Mouse (Mus musculus): ENCODE results near the gene Fem1a.

Fem1a gene

DNA sequence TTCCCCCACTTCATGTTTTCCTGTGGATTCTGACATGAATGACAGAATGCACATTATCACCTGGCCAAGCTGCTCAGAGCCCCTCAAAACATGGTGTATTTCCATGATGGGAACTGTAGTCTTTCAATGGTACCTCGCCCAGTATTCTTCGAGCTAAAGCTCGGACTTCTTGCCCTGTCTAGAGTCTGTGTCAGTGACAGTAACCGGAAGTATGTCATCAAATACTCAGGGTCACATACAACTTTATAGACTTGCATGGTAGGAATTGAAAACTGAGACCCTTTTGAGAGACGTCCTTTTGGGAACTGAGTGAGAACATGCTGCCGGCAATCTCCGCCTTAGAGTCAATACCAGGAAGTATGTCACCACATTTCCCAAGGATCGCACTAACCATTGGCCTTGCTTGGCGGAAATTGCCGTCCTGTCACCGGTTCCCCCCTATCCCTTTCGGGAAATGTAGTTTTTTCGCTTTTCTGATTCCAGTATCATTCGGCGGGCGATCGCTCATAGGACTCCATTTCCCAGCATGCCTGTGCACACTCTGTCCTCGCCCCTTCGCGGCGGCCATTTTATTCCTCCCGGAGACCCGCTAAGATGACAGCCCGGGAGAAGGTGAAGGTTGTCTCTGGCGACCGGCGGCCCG, at the start of gene Fem1a:
Gene Fem1a, plus strand, starts transcription at position 572 of the 643 bp plus-strand sequence.
- in situ Hi-C loops (cut with MboI, MseI): no loop called here

DNA sequence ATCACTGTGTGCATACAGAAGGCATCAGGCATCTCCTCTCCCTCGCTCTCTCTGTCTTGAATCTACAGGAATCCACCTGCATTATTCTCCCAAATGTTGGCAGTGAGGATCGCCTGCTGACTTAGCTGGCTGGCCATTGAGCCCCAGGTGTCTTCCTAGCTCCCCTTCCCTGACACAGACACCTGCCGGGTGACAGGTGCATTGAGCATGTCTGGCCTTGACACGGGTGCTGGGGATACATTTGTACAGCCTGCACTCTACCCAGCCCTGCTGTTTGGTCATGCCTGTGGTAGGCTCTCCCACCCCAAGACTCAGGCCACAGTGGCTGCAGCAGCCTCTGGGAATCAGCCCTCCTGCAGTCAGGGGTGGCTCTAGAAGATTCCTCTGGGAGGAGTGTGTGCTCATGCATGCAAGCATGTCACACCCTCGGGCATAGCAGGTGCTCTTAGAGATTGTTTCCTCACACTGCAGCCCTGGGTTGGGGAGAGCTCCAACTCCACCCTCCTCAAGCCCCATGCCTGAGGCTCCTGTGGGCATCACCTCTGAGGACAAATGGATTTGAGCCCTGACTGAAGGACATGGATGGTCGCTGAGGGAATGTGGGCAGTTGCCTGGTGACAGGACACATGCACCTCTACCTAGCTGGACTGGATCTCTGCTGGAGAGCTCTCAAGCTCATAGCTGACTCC, 49.5 kb upstream of the Fem1a start:
- in situ Hi-C loops (cut with MboI, MseI): no loop called here

- in situ Hi-C loops (cut with MboI, MseI): no loop called here
These were observed 48.6 kb upstream of the Fem1a start for GRCm38 (mm10) chr17:56207963-56208530.

DNA sequence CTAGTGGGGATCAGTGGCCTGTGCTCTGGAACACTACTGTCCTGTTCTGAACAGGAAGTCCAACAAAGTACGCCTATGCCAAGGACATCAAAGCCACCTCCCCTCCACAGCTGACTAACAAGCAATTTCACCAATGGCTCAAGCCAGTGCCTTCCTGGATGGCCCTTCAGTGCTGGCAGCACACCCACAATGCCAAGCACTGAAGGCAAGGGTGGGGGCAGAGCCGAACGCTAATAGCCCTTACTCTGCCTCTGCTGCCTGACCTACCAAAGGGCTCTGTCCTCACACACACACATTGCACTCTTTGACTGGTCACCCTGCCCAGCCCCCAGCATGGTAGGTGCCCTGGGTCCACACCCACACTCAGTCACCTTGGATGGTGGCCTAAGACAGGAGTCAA, 47.8 kb upstream of the Fem1a start:
- in situ Hi-C loops (cut with MboI, MseI): no loop called here

GRCm38 (mm10) chr17:56211090-56211489, 45.5 kb upstream of the Fem1a start:
- in situ Hi-C loops (cut with MboI, MseI): loop anchor here (5.0 kb wide), 1 partner anchor 36 kb away; no protein-coding TSS in a partner anchor

GRCm38 (mm10) chr17:56212676-56213075, 43.9 kb upstream of the Fem1a start:
- in situ Hi-C loops (cut with MboI, MseI): loop anchor here (5.0 kb wide), 1 partner anchor 35 kb away; no protein-coding TSS in a partner anchor

GRCm38 (mm10) chr17:56214229-56214628, 42.4 kb upstream of the Fem1a start:
- in situ Hi-C loops (cut with MboI, MseI): loop anchor here (5.0 kb wide), 1 partner anchor 33 kb away; no protein-coding TSS in a partner anchor

GRCm38 (mm10) chr17:56217670-56218069, 38.9 kb upstream of the Fem1a start:
- in situ Hi-C loops (cut with MboI, MseI): no loop called here

GRCm38 (mm10) chr17:56218377-56219191, 38.0 kb upstream of the Fem1a start, which contains the start of gene Dpp9:
TSS of gene Dpp9 (minus strand) at chr17:56218905.
- in situ Hi-C loops (cut with MboI, MseI): no loop called here

GRCm38 (mm10) chr17:56219251-56219650, 37.4 kb upstream of the Fem1a start:
- in situ Hi-C loops (cut with MboI, MseI): no loop called here

DNA sequence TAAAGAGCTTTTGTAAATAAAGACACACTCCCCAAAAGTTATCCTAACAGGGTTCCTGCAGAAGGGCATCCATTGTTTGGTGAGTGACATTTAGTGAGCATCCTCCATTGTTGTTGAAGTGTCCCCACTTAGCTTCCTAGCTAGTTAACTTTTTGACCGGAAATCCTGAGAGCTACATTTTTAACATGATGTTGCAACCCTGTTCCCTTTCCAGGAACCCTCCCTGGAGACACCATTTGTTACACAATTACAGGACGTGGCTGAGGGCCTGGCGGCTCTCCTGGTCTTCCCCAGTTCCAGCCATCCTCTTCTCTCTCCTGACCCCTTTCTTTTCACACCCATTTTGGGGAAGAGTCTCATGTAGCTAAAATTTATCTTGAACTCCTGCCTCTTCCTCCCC, 36.8 kb upstream of the Fem1a start:
- in situ Hi-C loops (cut with MboI, MseI): no loop called here

DNA sequence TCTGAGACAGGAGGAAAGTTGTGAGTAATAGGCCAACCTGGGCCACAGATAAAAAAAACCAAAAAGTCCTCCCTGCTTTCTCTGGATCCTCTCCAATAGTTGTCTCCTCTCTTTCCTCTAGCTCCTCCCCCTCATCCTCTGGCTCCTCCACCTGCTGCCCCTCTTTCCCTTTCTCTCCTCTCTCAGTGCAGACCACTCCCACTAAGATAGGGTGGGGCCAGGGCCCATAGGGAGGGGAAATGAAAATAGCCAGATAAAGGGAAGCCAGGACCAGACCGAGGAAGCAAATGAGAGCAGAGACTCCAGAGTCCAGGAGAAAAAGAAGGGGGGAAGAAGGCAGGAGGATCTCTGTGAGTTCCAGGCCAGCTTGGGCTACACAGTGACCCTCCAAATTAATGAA, 31.7 kb upstream of the Fem1a start:
- in situ Hi-C loops (cut with MboI, MseI): no loop called here

GRCm38 (mm10) chr17:56226566-56226965, 30.0 kb upstream of the Fem1a start:
- in situ Hi-C loops (cut with MboI, MseI): no loop called here

GRCm38 (mm10) chr17:56229943-56230342, 26.7 kb upstream of the Fem1a start:
- in situ Hi-C loops (cut with MboI, MseI): no loop called here

- in situ Hi-C loops (cut with MboI, MseI): no loop called here
These were observed 23.2 kb upstream of the Fem1a start for GRCm38 (mm10) chr17:56233389-56233788.

DNA sequence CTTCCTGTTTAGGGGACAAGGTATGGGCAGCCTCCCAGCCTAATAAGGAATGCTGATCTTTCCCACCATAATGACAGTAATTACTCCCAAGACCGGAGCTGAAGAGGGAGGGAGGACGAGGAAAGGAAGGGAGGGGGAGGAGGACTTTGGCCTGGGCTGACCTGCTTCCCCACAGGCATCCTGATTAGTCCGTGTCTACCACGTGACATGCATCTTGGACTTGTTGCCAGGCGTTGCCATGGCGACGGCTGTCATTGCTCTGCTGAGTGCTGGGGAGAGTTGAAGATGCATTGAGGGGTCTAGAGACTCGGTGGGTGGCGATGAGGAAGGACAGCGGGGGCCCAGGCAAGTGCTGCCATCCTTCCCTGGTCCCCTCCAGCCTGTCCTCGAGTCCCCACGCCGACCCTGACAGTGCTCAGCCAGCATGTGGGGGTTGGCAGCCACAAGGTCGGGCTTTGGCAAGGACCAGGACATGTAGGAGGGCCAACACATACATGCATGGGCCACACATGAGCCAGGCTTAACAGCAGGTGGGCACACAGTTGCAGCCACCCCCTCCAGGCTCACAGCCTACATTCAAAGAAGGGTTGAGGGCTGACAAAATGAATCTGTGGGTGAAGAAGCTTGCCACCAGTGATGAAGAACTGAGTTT, 22.7 kb upstream of the Fem1a start:
- in situ Hi-C loops (cut with MboI, MseI): no loop called here

DNA sequence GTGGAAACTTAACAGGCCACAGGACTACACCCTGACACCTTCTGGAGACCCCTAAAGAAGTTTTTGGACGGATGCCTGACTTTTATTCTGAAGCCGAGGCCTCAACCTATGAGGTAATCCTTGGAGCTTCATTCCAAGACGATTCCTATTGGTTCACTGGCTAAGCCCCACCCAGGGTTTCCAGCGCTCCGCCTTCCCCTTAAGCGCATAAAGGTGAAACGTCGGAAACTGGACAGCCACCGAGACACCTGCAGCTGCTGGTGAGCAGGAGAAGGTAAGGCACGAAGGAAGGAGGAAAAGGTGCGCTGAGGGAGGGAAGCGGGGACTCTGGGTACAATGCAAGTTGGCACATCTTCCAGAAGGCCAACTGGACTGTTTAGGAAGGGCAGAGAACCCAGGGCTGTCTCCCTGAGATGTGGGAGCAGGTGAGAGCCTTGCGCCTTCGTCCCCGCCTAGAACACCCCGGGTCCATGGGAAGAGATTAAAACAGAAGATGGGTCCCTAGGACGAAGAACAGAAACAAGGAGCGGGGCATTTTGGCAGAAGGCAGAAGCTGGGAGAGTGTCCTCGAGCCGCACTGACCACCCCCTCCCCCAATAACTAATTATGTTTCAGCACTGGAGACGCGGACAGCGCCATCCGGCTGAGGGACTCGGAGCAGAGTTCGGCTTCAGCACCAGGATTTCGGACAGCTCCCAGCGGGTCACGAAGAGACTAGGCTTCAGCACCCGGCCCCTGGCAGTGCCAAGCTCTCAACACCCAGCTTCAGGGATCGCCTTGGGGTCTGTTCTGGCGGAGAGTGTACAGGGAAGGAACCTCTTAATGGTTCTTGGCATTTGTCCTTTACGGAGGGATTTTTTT, 14.8 kb upstream of the Fem1a start:
- in situ Hi-C loops (cut with MboI, MseI): no loop called here

GRCm38 (mm10) chr17:56245608-56246007, 11.0 kb upstream of the Fem1a start:
- in situ Hi-C loops (cut with MboI, MseI): loop anchor here (5.0 kb wide), 2 partner anchors 33 to 113 kb away; no protein-coding TSS in a partner anchor

- in situ Hi-C loops (cut with MboI, MseI): no loop called here
These were observed 5.3 kb upstream of the Fem1a start for GRCm38 (mm10) chr17:56251136-56251829.

DNA sequence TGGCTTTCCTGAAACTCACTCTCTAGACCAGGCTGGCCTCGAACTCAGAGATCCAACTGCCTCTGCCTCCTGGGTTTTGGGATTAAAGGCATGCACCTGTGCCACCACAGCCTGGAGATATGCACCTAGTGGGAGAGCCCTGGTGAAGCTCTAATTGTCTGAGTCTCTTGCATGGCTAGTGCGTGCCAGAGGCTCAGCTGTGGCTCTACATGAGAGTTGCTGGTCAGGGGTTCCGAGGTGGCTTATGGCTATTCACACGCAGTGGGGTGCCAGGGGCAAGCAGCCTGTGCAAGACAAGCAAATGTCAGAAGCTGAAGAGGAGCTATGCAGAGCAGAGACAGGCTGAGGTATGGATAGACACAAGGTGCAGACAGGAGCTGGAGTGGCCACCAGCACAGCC, 1.9 kb upstream of the Fem1a start:
- in situ Hi-C loops (cut with MboI, MseI): no loop called here
